Mouse (Mus musculus) limb, embryonic 10.5 days (tissue): ENCODE measurements around the gene Slamf8. TPM values are rescaled to one million over a fixed set of nuclear protein-coding genes. Genes with fewer than 3 reads are reported as not detected.

ENCODE experiments used
- DNase-seq: peaks from one replicate; pipeline ENCODE4 v3.0.0-alpha.2; 2017; ENCODE audit warnings: low spot score
- H3K27ac ChIP-seq: fragments of 300-500 bp; sonication (generic); 2 replicates; pipeline ENCODE4 v1.5.1; 2016; ENCODE audit warnings: mild to moderate bottlenecking
- H3K27me3 ChIP-seq: fragments of 300-500 bp; sonication (generic); 2 replicates; pipeline ENCODE4 v1.6.1; 2016; ENCODE audit warnings: low read depth, mild to moderate bottlenecking; ENCODE audit not compliant: poor library complexity, severe bottlenecking
- H3K36me3 ChIP-seq: fragments of 300-500 bp; sonication (generic); 2 replicates; pipeline ENCODE4 v1.6.1; 2016; ENCODE audit warnings: mild to moderate bottlenecking, moderate library complexity
- H3K4me1 ChIP-seq: fragments of 300-500 bp; sonication (generic); 2 replicates; pipeline ENCODE4 v1.6.1; 2016
- H3K4me3 ChIP-seq: fragments of 300-500 bp; sonication (generic); 2 replicates; pipeline ENCODE4 v1.5.1; 2016; ENCODE audit warnings: mild to moderate bottlenecking, moderate library complexity
- H3K9me3 ChIP-seq: fragments of 300-500 bp; sonication (generic); replicated peaks from 2 replicates; pipeline ENCODE4 v1.6.1; 2016; ENCODE audit warnings: mild to moderate bottlenecking
- WGBS: fragments of 180-500 bp; shearing (Covaris S2); methylation state at CpG from one replicate; pipeline ENCODE4 v1.1.7; 2016; 5-methylcytosine and 5-hydroxymethylcytosine counted together
- polyA plus RNA-seq: library from polyadenylated mRNA; unstranded; fragments of >200 nt; fragmentation: Nextera tagmentation; extraction: Ambion mirVana; gene quantifications from 2 replicates; pipeline ENCODE4 v1.2.1, GENCODE M21; 2016

The Slamf8 gene
- polyA plus RNA-seq, 1 experiment from 2014 or later: 0.11 TPM

GRCm38 (mm10) chr1:172585026-172585425 is 5.3 kb downstream of the Slamf8 start:
- Histone ChIP-seq H3K36me3 (no peaks in the 10 kb centered on the region), H3K27ac (no peak overlapping the region), H3K27me3 (peaks cover 29% of the 10 kb centered on the region), H3K4me3 (no peak overlapping the region), H3K9me3 (no peaks in the 10 kb centered on the region), H3K4me1 (peaks cover 19% of the 10 kb centered on the region)
- DNase-seq: no peak
- 61% methylated on average over 4 of the region's 4 CpGs for WGBS

- H3K27me3 ChIP-seq: peaks cover 29% of the 10 kb centered on the region
- no peak for DNase-seq
- H3K9me3 ChIP-seq: no peaks in the 10 kb centered on the region
- no peaks in the 10 kb centered on the region for H3K36me3 ChIP-seq
- peaks cover 19% of the 10 kb centered on the region for H3K4me1 ChIP-seq
- H3K27ac ChIP-seq: no peak overlapping the region
- H3K4me3 ChIP-seq: no peak overlapping the region
- WGBS: 84% methylated on average over 6 of the region's 6 CpGs
Observed at GRCm38 (mm10) chr1:172584271-172584670, 6.1 kb downstream of the Slamf8 start.

- peaks cover 19% of the 10 kb centered on the region for H3K4me1 ChIP-seq
- WGBS: 79% methylated on average over 8 of the region's 8 CpGs
- DNase-seq: no peak
- H3K9me3 ChIP-seq: no peaks in the 10 kb centered on the region
- no peak overlapping the region for H3K27ac ChIP-seq
- peaks cover 29% of the 10 kb centered on the region for H3K27me3 ChIP-seq
- H3K36me3 ChIP-seq: no peaks in the 10 kb centered on the region
- H3K4me3 ChIP-seq: no peak overlapping the region
Observed at GRCm38 (mm10) chr1:172582436-172582835, 7.9 kb downstream of the Slamf8 start.

GRCm38 (mm10) chr1:172580116-172580515 is 10.3 kb downstream of the Slamf8 start:
- Histone ChIP-seq H3K27me3 (peaks cover 13% of the 10 kb centered on the region), H3K4me1 (peaks cover 6% of the 10 kb centered on the region; the same call in 1 of the 2 replicates), H3K36me3 (no peaks in the 10 kb centered on the region), H3K9me3 (no peaks in the 10 kb centered on the region), H3K4me3 (no peak overlapping the region), H3K27ac (no peak overlapping the region)
- WGBS: 65% methylated on average over 6 of the region's 6 CpGs
- no peak for DNase-seq

- peaks cover 34% of the 10 kb centered on the region for H3K27me3 ChIP-seq
- WGBS: 76% methylated on average over 4 of the region's 4 CpGs
- H3K4me1 ChIP-seq: peaks cover 10% of the 10 kb centered on the region
- no peaks in the 10 kb centered on the region for H3K36me3 ChIP-seq
- no peak overlapping the region for H3K27ac ChIP-seq
- H3K4me3 ChIP-seq: no peak overlapping the region
- no peak for DNase-seq
- H3K9me3 ChIP-seq: no peaks in the 10 kb centered on the region
Observed at GRCm38 (mm10) chr1:172567758-172568157, 22.6 kb downstream of the Slamf8 start.

GRCm38 (mm10) chr1:172566131-172566530 is 24.2 kb downstream of the Slamf8 start:
- H3K27ac ChIP-seq: no peak overlapping the region
- 74% methylated on average over 3 of the region's 3 CpGs for WGBS
- no peak overlapping the region for H3K4me3 ChIP-seq
- DNase-seq: no peak
- H3K27me3 ChIP-seq: peaks cover 51% of the 10 kb centered on the region
- H3K9me3 ChIP-seq: no peaks in the 10 kb centered on the region
- H3K4me1 ChIP-seq: peaks cover 22% of the 10 kb centered on the region
- H3K36me3 ChIP-seq: no peaks in the 10 kb centered on the region

- 5% methylated on average over 10 of the region's 10 CpGs for WGBS
- H3K27ac ChIP-seq: peak overlapping the region; percentile 81
- peaks cover 67% of the 10 kb centered on the region for H3K27me3 ChIP-seq
- DNase-seq: no peak
- no peaks in the 10 kb centered on the region for H3K9me3 ChIP-seq
- H3K4me1 ChIP-seq: peaks cover 22% of the 10 kb centered on the region
- no peaks in the 10 kb centered on the region for H3K36me3 ChIP-seq
- peak overlapping the region; percentile 74 for H3K4me3 ChIP-seq
Observed at GRCm38 (mm10) chr1:172563465-172563828, 26.9 kb downstream of the Slamf8 start.

GRCm38 (mm10) chr1:172562641-172563464 is 27.5 kb downstream of the Slamf8 start:
- DNase-seq: peak; percentile 86
- WGBS: under 1% methylated on average over 64 of the region's 66 CpGs
- H3K9me3 ChIP-seq: no peaks in the 10 kb centered on the region
- H3K27ac ChIP-seq: peak overlapping the region; percentile 81
- peak overlapping the region; percentile 74 for H3K4me3 ChIP-seq
- peaks cover 73% of the 10 kb centered on the region for H3K27me3 ChIP-seq
- no peaks in the 10 kb centered on the region for H3K36me3 ChIP-seq
- H3K4me1 ChIP-seq: peaks cover 22% of the 10 kb centered on the region

- no peaks in the 10 kb centered on the region for H3K9me3 ChIP-seq
- no peaks in the 10 kb centered on the region for H3K36me3 ChIP-seq
- H3K27me3 ChIP-seq: peaks cover 68% of the 10 kb centered on the region
- H3K4me3 ChIP-seq: no peak within 1 kb of the TSS
- 0 out of 2 replicates have a peak within 1 kb of the TSS, but pooled peaks have one; percentile 4 for H3K27ac ChIP-seq
- no peak for DNase-seq
- WGBS: 82% methylated on average over 11 of the region's 11 CpGs
- H3K4me1 ChIP-seq: peaks cover 27% of the 10 kb centered on the region
Observed at GRCm38 (mm10) chr1:172555638-172556037, 34.7 kb downstream of the Slamf8 start, which contains the start of gene Vsig8. Gene Vsig8, plus strand, starts transcription at chr1:172555938.

GRCm38 (mm10) chr1:172552623-172553022 is 37.7 kb downstream of the Slamf8 start:
- Histone ChIP-seq H3K27me3 (peaks cover 58% of the 10 kb centered on the region), H3K9me3 (no peaks in the 10 kb centered on the region), H3K27ac (peak overlapping the region; percentile 25; the same call in 1 of the 2 replicates), H3K4me3 (no peak overlapping the region), H3K36me3 (no peaks in the 10 kb centered on the region), H3K4me1 (peaks cover 50% of the 10 kb centered on the region)
- DNase-seq: no peak
- WGBS: 68% methylated on average over 1 of the region's 1 CpGs

- H3K4me3 ChIP-seq: peak overlapping the region; percentile 43
- H3K9me3 ChIP-seq: no peaks in the 10 kb centered on the region
- peaks cover 42% of the 10 kb centered on the region for H3K27me3 ChIP-seq
- peak overlapping the region; percentile 10 for H3K27ac ChIP-seq
- WGBS: 68% methylated on average over 7 of the region's 7 CpGs
- peaks cover 50% of the 10 kb centered on the region for H3K4me1 ChIP-seq
- no peak for DNase-seq
- no peaks in the 10 kb centered on the region for H3K36me3 ChIP-seq
Observed at GRCm38 (mm10) chr1:172551009-172551408, 39.4 kb downstream of the Slamf8 start.

GRCm38 (mm10) chr1:172550551-172550951 is 39.8 kb downstream of the Slamf8 start:
- Histone ChIP-seq H3K4me3 (peak overlapping the region; percentile 43), H3K9me3 (no peaks in the 10 kb centered on the region), H3K36me3 (no peaks in the 10 kb centered on the region), H3K27ac (peak overlapping the region; percentile 10), H3K4me1 (peaks cover 50% of the 10 kb centered on the region), H3K27me3 (peaks cover 37% of the 10 kb centered on the region)
- 2% methylated on average over 8 of the region's 8 CpGs for WGBS
- peak; percentile 62 for DNase-seq

- Histone ChIP-seq H3K4me1 (peaks cover 50% of the 10 kb centered on the region), H3K27ac (no peak overlapping the region)
- WGBS: 3% methylated on average over 8 of the region's 8 CpGs
Observed at GRCm38 (mm10) chr1:172549717-172550116, 40.7 kb downstream of the Slamf8 start.

More at GRCm38 (mm10) chr1:172549717-172550116, 40.7 kb downstream of the Slamf8 start:
- H3K27me3 ChIP-seq: peaks cover 32% of the 10 kb centered on the region
- DNase-seq: no peak
- H3K36me3 ChIP-seq: no peaks in the 10 kb centered on the region
- no peaks in the 10 kb centered on the region for H3K9me3 ChIP-seq
- H3K4me3 ChIP-seq: peak overlapping the region; percentile 43
